Mouse (Mus musculus): Measurements from ENCODE around the gene Mrpl38.

Gene Mrpl38

GRCm38 (mm10) chr11:116110131-116110530, 28.5 kb downstream of the Mrpl38 start:
- peak; percentile 80 for DNase-seq (ENCODE audit: low spot score)

- no peak for DNase-seq (ENCODE audit: low spot score)
Measured at GRCm38 (mm10) chr11:116109441-116110081, 29.1 kb downstream of the Mrpl38 start.

- no peak for DNase-seq (ENCODE audit: low spot score)
Measured at GRCm38 (mm10) chr11:116108464-116109137, 30.1 kb downstream of the Mrpl38 start.

- DNase-seq (ENCODE audit: low spot score), result no peak
Measured at GRCm38 (mm10) chr11:116107777-116108285, 30.8 kb downstream of the Mrpl38 start.

GRCm38 (mm10) chr11:116106963-116107776, 31.5 kb downstream of the Mrpl38 start:
- no peak for DNase-seq (ENCODE audit: low spot score)

- DNase-seq (ENCODE audit: low spot score), result no peak
Measured at GRCm38 (mm10) chr11:116106154-116106962, 32.3 kb downstream of the Mrpl38 start.

GRCm38 (mm10) chr11:116105065-116105464, 33.6 kb downstream of the Mrpl38 start:
- DNase-seq (ENCODE audit: low spot score), result no peak

- DNase-seq (ENCODE audit: low spot score), result no peak
Measured at GRCm38 (mm10) chr11:116104006-116104646, 34.5 kb downstream of the Mrpl38 start.

GRCm38 (mm10) chr11:116103572-116103971, 35.1 kb downstream of the Mrpl38 start:
- DNase-seq (ENCODE audit: low spot score), result no peak

- no peak for DNase-seq (ENCODE audit: low spot score)
Measured at GRCm38 (mm10) chr11:116102472-116102871, 36.2 kb downstream of the Mrpl38 start.

GRCm38 (mm10) chr11:116101931-116102381, 36.7 kb downstream of the Mrpl38 start:
- no peak for DNase-seq (ENCODE audit: low spot score)

- DNase-seq (ENCODE audit: low spot score), result no peak
Measured at GRCm38 (mm10) chr11:116100839-116101238, 37.8 kb downstream of the Mrpl38 start.

GRCm38 (mm10) chr11:116100385-116100784, 38.3 kb downstream of the Mrpl38 start:
- no peak for DNase-seq (ENCODE audit: low spot score)

GRCm38 (mm10) chr11:116099462-116099861, 39.2 kb downstream of the Mrpl38 start:
- DNase-seq (ENCODE audit: low spot score), result no peak

GRCm38 (mm10) chr11:116098711-116099460, 39.8 kb downstream of the Mrpl38 start:
- no peak for DNase-seq (ENCODE audit: low spot score)

- DNase-seq (ENCODE audit: low spot score), result no peak
Measured at GRCm38 (mm10) chr11:116096213-116097108, 42.2 kb downstream of the Mrpl38 start.

GRCm38 (mm10) chr11:116095573-116095972, 43.1 kb downstream of the Mrpl38 start:
- DNase-seq (ENCODE audit: low spot score), result peak; percentile 60

GRCm38 (mm10) chr11:116093771-116094565, 44.7 kb downstream of the Mrpl38 start:
- DNase-seq (ENCODE audit: low spot score), result no peak
